ENCODE assay signal across 13 mouse cellular contexts in the genomic region with DNA sequence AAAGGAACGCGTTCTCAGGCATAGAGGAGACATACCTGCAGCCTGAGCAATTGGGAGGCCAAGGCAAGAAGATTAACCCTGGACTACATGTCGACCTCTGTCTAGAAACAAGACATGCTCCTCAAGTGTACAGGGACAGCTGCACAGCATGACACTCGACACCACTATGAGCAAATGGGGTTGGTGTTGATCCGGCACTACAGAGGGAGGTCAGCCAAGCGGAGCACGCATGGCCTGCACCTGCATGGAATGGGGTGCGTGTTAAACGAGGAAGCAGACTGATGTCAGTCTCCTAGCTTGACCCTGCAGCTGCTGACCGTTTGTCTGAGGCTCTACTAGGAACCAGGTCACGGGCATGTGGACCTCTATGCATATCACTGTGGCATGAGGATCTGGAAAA. TPM values are rescaled to one million over a fixed set of nuclear protein-coding genes. Genes with fewer than 3 reads are reported as not detected.
"Had no signal": no experiment of that assay in that cellular context is flagged by ENCODE, and none has a peak within 500 bp of the region (broad histone marks: within the 10 kb centered on the region; RNA-seq: fewer than 3 reads in every experiment).

No protein-coding gene starts in this region.

- ATAC-seq: lung, postnatal 0 days had no signal

- DNase-seq: kidney, adult 2 months; kidney, postnatal 25 days; layer of hippocampus, postnatal 36 days; lung, adult 2 months; midbrain, embryonic 14.5 days; thymus, postnatal 4 days had no signal

- H3K9me3 ChIP-seq: limb, embryonic 12.5 days; liver, embryonic 15.5 days; neural tube, embryonic 12.5 days had no signal

- H3K4me2 ChIP-seq: limb, embryonic 12.5 days; liver, embryonic 11.5 days; liver, embryonic 15.5 days; neural tube, embryonic 12.5 days had no signal

- H3K27ac ChIP-seq: limb, embryonic 12.5 days; liver, embryonic 15.5 days; neural tube, embryonic 12.5 days; stomach, postnatal 0 days had no signal

- H3K27me3 ChIP-seq: limb, embryonic 12.5 days; neural tube, embryonic 12.5 days had no signal

- H3K36me3 ChIP-seq: liver, embryonic 15.5 days had no signal

- H3K4me3 ChIP-seq: limb, embryonic 12.5 days; liver, embryonic 15.5 days; neural tube, embryonic 12.5 days had no signal

- H3K9ac ChIP-seq: limb, embryonic 12.5 days; liver, embryonic 15.5 days; neural tube, embryonic 12.5 days had no signal

- H3K4me1 ChIP-seq: limb, embryonic 12.5 days; liver, embryonic 15.5 days; neural tube, embryonic 12.5 days had no signal

RNA-seq across cellular contexts. Expression of a gene that starts 14.0 kb away (rescaled TPM):
- total RNA-seq: neutrophil, adult 5-6 weeks had no signal
- polyA plus RNA-seq: liver, embryonic 11.5 days; liver, embryonic 15.5 days; stomach, postnatal 0 days had no signal
